Mouse (Mus musculus) frontal cortex, adult 2 months (tissue): Measurements from ENCODE around the gene Tprn. TPM values are rescaled to one million over a fixed set of nuclear protein-coding genes. Genes with fewer than 3 reads are reported as not detected.

Experiments
- DNase-seq, 2 experiments: peaks; one replicate each; pipeline ENCODE4 v3.0.0; 2022; ENCODE audit warnings: low spot score in 1 of 2; ENCODE audit errors: extremely low spot score in 1 of 2
- polyA plus RNA-seq: library from polyadenylated mRNA; depleted of rRNA; stranded (reverse); fragments of >200 nt; gene quantifications from 2 replicates; pipeline ENCODE4 v1.2.3, GENCODE M21; 2012; rRNA removed

Tprn gene
- 13.5 and 18.9 TPM in 2 replicates for polyA plus RNA-seq

- DNase-seq, result peak; percentile 96 to 97
Observed at GRCm38 (mm10) chr2:25262291-25262767, at the start of gene Tprn. Tprn (plus strand) TSS chr2:25262618.

- DNase-seq, result no peak
Observed at GRCm38 (mm10) chr2:25213266-25213865, 49.1 kb upstream of the Tprn start.

DNA sequence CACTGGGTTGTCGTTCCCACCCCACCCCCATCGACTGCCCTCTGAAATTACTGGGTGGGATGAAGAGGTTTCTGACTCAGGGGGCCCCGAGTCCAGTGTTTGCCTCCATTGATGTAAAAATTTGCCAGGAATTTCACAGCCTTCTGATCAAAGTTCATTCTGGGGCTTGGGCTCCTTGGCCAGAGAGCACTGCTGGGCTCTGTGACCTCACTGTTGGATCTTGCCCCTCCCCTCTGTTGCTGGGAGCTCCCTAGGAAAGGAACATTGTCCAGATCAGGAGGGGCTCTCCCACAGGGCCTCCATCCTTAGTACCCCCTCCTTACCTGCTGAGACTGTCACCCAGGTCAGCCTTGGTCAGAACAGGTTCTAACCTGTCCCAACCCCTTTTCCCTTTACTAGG, 48.0 kb upstream of the Tprn start, which contains the start of gene Stpg3:
Gene Stpg3, minus strand, starts transcription at position 194 of the 400 bp plus-strand sequence.
- no peak for DNase-seq

- no peak for DNase-seq
Observed at GRCm38 (mm10) chr2:25217666-25218065, 44.8 kb upstream of the Tprn start.

DNA sequence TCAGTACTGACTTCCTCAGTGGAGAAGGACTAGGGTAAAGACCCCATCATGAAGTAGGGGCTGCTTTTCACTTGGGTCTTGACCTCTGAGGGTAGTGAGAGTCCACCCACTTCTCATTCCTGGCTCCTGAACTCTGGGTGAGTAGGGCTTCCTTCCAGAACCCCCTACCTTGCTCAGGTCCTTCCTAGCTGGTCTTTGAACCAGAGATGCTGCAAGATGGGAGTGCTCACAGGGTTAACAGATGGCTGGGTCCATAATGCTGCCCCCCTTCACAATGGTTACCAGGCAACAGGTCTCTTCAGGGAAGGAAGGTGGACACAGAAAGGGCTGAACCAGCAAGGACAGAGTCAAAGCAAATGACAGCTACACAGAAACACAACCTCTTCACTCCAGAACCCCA, 44.0 kb upstream of the Tprn start, which contains the start of gene Fam166a:
Gene Fam166a, plus strand, starts transcription at position 301 of the 400 bp plus-strand sequence.
- DNase-seq, result no peak

- DNase-seq, result no peak
Observed at GRCm38 (mm10) chr2:25221331-25221772, 41.1 kb upstream of the Tprn start.

GRCm38 (mm10) chr2:25223681-25224491, 38.5 kb upstream of the Tprn start:
- DNase-seq, result peak in 1 of 2 experiments; percentile 77

GRCm38 (mm10) chr2:25224492-25224765, 38.0 kb upstream of the Tprn start, which contains the start of gene Tubb4b:
Tubb4b (minus strand) TSS chr2:25224702.
- no peak for DNase-seq

DNA sequence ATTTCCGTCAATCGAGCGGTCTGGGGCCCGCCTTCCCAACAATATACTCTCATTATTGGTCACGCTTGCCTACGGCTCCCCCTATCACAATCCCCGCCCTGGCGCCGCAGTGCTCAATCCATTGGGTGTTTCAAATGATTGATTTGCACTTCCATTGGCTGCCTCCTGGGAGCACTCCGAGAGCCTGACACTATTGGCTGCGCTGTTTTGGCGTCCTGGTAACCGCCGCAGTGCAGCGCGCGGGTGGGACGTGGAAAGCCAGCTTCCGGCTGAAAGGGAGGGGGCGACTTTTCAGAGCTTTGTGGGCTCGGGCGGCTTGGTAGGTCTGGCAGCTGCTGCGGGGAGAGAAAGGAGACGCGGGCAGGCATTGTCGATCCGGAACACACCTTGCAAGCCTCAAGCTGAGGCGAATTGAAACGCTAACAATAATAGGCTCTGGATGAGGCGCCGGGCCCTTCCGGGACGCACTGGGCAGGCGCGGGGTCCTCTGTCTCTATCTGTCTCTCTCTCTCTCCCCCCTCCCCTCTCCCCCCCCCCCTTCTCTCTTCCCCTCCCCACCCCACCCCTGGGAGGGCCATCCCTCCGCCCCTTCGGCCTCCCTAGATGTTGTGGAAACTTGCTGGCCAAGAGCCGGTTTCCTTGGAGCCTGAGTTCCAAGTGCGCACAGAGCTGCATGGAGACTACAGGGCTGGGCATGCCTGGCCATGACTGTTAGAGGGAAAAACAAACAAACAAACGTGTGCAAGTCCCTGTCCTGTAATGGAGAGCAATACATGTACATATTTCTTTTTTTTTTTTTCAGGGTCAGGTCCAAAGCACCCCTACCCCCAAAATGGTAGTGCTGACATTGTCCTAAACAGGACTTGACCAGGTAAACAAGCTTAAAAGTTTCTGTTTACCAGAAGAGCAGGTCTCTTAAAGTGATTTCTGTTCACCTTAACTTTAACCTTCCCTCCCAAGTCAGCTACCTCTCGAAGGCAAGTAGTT, 37.4 kb upstream of the Tprn start:
- DNase-seq, result peak; percentile 99 to 100

DNA sequence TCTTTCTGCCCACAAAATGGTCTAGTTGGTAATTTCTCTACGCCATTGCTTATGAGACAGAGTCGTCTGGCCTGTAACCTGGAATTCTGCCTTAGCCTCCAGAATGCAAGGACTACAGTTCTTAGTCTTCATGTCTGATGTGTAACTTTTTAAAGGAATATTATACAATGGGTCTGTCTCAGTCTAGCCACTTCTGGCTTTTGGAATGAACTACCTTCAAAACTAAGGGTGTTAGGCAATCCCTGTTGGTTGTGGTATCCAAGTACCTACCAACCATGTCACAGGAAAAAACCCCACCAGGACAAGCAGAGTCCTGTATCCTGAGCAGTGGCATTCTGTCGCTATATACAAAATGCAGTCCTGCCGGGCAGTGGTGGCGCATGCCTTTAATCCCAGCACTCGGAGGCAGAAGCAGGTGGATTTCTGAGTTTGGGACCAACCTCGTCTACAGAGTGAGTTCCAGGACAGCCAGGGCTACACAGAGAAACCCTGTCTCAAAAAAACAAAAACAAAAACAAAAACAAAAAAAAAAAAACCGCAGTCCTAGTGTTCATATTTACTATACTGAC, 36.5 kb upstream of the Tprn start:
- DNase-seq, result no peak

DNA sequence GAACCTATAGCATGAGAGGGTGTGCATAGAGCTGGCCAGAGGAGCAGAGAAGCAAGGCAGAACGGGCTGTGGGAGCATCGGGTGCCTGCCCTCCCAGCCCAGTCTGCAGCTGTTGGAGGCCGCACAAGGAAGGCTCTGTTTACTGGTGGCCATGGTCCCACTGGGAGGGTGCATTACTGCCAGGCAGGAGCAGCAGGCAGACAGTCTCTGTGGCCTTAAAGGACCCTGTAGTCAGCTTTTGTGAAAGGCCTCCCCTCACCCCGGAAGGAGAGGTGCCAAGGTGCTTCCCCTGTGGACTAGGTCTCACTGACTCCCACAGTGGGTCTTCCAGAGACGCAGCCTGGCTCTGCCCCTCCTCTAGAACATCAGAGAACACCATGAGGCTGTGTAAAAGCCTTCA, 35.6 kb upstream of the Tprn start:
- peak in 1 of 2 experiments; percentile 49 for DNase-seq

DNA sequence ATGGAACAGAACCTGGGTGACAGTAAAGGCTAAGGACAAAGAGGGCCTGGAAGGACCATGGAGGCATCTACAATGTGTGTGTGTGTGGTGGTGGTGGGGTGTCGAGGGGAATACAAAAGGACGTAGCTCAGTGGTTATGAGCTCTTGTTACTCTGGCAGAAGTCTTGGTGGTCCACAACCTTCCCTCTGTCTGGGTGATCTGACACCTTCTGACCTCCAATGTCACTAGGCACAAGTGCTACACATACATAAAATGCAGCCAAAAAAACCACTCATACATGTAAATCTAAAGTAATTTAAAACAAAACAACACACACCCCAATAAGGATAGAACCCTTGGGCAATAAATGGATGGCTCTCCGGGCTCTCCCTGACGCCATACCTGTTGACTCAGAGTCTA, 35.0 kb upstream of the Tprn start:
- DNase-seq, result no peak

GRCm38 (mm10) chr2:25228431-25228889, 34.0 kb upstream of the Tprn start:
- DNase-seq, result peak; percentile 78 to 90

DNA sequence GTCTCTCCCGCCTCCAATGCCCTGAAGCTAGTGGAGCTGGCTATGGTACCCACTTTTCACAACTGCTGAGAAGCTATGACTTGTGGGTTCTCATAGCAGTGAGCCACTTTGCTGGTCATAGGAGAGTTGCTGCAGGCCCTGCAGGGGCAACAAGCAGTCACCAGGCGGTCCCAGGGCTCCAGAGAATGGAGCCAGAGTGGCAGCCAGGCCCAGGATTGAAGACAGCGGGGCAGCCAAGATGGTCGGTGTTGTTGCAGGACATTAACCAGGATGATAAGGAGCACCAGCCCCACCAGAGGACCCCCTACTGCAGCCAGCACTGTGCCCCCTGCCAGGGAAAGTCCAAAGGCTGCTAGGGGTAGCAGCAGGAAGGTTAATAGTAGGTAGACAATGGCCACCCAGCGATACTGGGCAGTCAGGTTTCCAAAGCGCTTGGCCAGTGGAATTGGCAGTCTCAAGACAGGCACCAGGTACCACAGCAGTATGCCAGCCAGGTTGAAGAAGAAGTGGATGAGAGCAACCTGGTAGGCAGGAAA, 33.4 kb upstream of the Tprn start:
- DNase-seq, result no peak

GRCm38 (mm10) chr2:25229582-25229981, 32.8 kb upstream of the Tprn start:
- DNase-seq, result no peak

- DNase-seq, result no peak
Observed at GRCm38 (mm10) chr2:25230581-25230980, 31.8 kb upstream of the Tprn start.

DNA sequence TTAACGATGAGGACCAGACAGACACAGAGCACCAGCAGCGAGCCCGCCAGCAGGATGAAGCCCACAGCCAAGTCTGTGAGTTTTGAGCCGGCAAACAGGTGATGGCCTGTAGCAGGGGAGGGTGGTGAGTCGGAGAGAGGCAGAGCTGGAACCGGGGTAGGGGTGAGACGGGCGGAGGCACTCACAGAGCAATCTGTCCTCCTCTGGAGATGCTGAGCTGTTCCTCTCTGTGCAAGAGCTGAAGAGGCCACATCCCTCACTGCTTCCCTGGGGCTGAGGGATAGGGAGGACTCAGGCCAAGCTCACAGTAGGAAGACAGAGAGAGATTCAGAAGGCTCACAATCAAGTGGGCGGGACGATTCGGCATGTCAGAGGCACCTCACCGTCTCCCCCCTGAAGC, 31.4 kb upstream of the Tprn start:
- DNase-seq, result no peak

DNA sequence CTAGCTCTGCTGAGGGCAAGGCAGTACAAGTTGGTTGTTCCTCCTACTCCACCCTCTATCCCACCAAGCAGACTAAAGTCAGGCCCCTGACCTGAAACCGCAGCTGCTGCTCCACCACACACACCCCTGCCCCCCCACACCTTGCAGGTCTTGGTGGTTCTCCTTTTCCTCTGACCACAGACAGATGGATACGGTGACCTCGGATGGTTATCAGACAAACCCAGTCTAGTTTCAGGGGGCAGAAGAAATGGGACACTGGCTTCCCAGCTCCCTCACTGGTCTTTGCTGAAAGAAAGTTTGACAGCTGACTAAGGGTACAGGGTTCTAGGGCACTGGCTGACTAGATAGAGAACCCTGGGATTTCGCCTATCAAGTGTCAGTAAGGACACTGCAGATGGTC, 29.0 kb upstream of the Tprn start:
- DNase-seq, result no peak

DNA sequence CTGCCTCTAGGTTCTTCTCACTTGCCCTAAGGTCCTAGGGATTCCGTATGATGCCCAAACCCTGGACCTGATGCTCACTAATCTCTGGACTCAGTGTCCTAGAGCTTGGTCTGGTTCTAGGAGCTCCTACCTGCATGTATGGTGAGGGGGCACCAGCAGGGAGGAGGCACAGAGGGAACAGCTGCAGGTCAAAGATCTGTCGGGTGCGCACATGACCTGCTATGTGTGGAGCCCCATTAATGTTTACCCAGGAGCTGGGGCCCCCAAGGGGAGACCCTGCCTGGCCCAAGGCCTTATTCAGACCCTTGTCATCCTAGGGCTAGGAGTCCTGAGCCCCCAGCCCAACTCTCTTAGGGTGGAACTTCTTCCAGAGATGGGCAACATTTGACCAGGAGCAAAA, 28.4 kb upstream of the Tprn start, which contains the start of gene Slc34a3:
Gene Slc34a3, minus strand, starts transcription at position 315 of the 400 bp plus-strand sequence.
- no peak for DNase-seq
